Comparison of ENCODE assay signal across 11 mouse cellular contexts in the genomic region with DNA sequence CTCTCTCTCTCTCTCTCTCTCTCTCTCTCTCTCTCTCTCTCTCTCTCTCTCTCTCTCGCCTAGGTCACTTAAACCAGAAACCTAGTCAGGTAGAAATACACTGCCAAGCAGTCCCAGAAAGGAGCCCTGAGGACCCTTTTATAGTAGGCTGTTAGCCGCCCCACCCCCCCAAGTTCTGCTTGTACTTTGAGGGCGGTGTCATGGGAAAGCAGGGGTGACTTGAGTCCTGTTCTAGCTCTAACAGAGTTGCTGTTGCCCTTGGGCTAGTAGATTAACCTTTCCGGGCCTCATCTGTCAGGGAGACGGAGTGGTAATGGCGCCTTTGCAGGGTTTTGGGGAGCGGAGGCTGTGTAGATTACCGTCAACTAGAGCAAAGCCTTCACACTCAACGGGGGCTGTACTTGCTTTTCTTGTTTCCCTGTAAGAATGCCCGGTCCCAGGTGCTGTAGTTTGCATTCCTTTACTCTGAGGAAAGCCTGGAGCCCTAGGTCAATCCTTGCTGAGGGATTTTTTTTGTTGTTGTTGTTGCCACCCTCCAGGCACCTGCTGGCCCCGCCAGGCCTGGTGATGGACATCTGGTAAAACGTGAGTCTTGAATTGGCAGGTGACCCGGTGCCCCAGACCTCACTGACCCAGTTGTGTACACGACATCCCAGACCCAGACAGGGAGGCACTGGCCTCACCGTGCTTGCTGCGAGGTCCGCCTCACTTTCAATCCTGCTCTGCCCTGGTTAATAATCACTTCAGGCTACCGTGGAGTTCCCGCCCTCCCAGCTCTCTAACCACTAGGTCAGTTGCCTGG. TPM values are rescaled to one million over a fixed set of nuclear protein-coding genes. Genes with fewer than 3 reads are reported as not detected.
DNase-seq lines count a peak whose midpoint lies in the region; ATAC-seq and TF ChIP-seq lines count a peak whose summit lies in the region.
"Had no signal": no experiment of that assay in that cellular context is flagged by ENCODE, and none has a peak within 500 bp of the region (broad histone marks: within the 10 kb centered on the region; RNA-seq: fewer than 3 reads in every experiment).

No protein-coding gene starts in this region.

- DNase-seq in embryo, embryonic 10 days (ENCODE audit: low spot score) = peak; percentile 54
- DNase-seq in embryo, embryonic 11 days = no peak
- no peak for DNase-seq in midbrain, embryonic 10.5 days (ENCODE audit: low spot score)
- DNase-seq in kidney, postnatal 4 days = peak; percentile 71 to 84
- DNase-seq in stomach, postnatal 0 days (ENCODE audit: low spot score) = peak; percentile 75
- DNase-seq in T-cell, adult 2 months (ENCODE audit: low spot score) = no peak
- DNase-seq in testis, postnatal 14 days (ENCODE audit: low spot score) = no peak
- DNase-seq: adrenal gland, adult 2 months; right cerebral cortex, postnatal 25 days had no signal

- H3K4me1 ChIP-seq in midbrain, embryonic 10.5 days = peaks cover 90% of the 10 kb centered on the region
- peaks cover 16% of the 10 kb centered on the region for H3K4me1 ChIP-seq in midbrain, embryonic 15.5 days
- H3K4me1 ChIP-seq in stomach, postnatal 0 days (replicated peaks; ENCODE audit: control insufficient read depth, insufficient read depth) = peaks cover 32% of the 10 kb centered on the region

- H3K9me3 ChIP-seq in midbrain, embryonic 10.5 days (replicated peaks) = no peaks in the 10 kb centered on the region
- no peaks in the 10 kb centered on the region for H3K9me3 ChIP-seq in midbrain, embryonic 15.5 days
- H3K9me3 ChIP-seq in stomach, postnatal 0 days (ENCODE audit: control insufficient read depth, low read length) = no peaks in the 10 kb centered on the region
- H3K9me3 ChIP-seq: midbrain, embryonic 13.5 days had no signal

- H3K27ac ChIP-seq in midbrain, embryonic 10.5 days (replicated peaks) = peak overlapping the region; percentile 73
- no peak overlapping the region for H3K27ac ChIP-seq in midbrain, embryonic 15.5 days
- H3K27ac ChIP-seq in stomach, postnatal 0 days (replicated peaks) = peak overlapping the region; percentile 69
- H3K27ac ChIP-seq: midbrain, embryonic 13.5 days had no signal

- no peak overlapping the region; the same call in 1 of the 2 replicates for H3K4me3 ChIP-seq in midbrain, embryonic 10.5 days
- no peak overlapping the region for H3K4me3 ChIP-seq in midbrain, embryonic 15.5 days
- no peak overlapping the region for H3K4me3 ChIP-seq in stomach, postnatal 0 days (ENCODE audit: low read depth, low read length)
- H3K4me3 ChIP-seq: midbrain, embryonic 13.5 days had no signal

- WGBS in midbrain, embryonic 10.5 days = 14% methylated on average over 19 of the region's 19 CpGs
- 23% methylated on average over 19 of the region's 19 CpGs for WGBS in midbrain, embryonic 15.5 days
- 23% methylated on average over 19 of the region's 19 CpGs for WGBS in stomach, postnatal 0 days

- peaks cover 11% of the 10 kb centered on the region; the same call in 1 of the 2 replicates for H3K27me3 ChIP-seq in midbrain, embryonic 10.5 days (ENCODE audit: low read depth, poor library complexity, severe bottlenecking)
- no peaks in the 10 kb centered on the region for H3K27me3 ChIP-seq in midbrain, embryonic 15.5 days (replicated peaks)
- H3K27me3 ChIP-seq in stomach, postnatal 0 days (ENCODE audit: control insufficient read depth, insufficient read depth, low read length) = no peaks in the 10 kb centered on the region

- no peak for ATAC-seq in midbrain, embryonic 15.5 days (replicated peaks)
- peak; percentile 68 for ATAC-seq in stomach, postnatal 0 days (ENCODE audit: low FRiP score, low TSS enrichment)
- ATAC-seq: midbrain, embryonic 13.5 days had no signal

- H3K36me3 ChIP-seq in midbrain, embryonic 10.5 days = no peaks in the 10 kb centered on the region
- H3K36me3 ChIP-seq in midbrain, embryonic 15.5 days (replicated peaks) = no peaks in the 10 kb centered on the region
- no peaks in the 10 kb centered on the region for H3K36me3 ChIP-seq in stomach, postnatal 0 days (ENCODE audit: control insufficient read depth, insufficient read depth, low read length)
- H3K36me3 ChIP-seq: midbrain, embryonic 13.5 days had no signal

- TF ChIP-seq EP300 in stomach, postnatal 0 days (optimal IDR thresholded peaks at IDR 0.05) = no peak

- H3K4me2 ChIP-seq in midbrain, embryonic 15.5 days = no peak overlapping the region
- H3K4me2 ChIP-seq in stomach, postnatal 0 days (replicated peaks; ENCODE audit: low read depth) = no peak overlapping the region
- H3K4me2 ChIP-seq: midbrain, embryonic 13.5 days had no signal

- H3K9ac ChIP-seq in midbrain, embryonic 15.5 days = no peak overlapping the region
- H3K9ac ChIP-seq in stomach, postnatal 0 days (ENCODE audit: low read length) = no peak overlapping the region

- TF ChIP-seq CTCF in stomach, postnatal 0 days (IDR thresholded peaks at IDR 0.05; ENCODE audit: low read depth) = no peak

RNA-seq across cellular contexts. Expression of gene Hspg2, which starts 11.8 kb away (rescaled TPM):
- 11.6 and 15.3 TPM in 2 replicates for polyA plus RNA-seq in midbrain, embryonic 10.5 days (2016; fragmentation: Nextera tagmentation; extraction: Ambion mirVana)
- polyA plus RNA-seq in midbrain, embryonic 15.5 days (2015; fragmentation: Nextera tagmentation; extraction: Ambion mirVana) = 4.0 and 4.1 TPM in 2 replicates
- 16.0 and 18.8 TPM in 2 replicates for polyA plus RNA-seq in stomach, postnatal 0 days (2015; fragmentation: Nextera tagmentation; extraction: Ambion mirVana)

RNA-seq across cellular contexts. Expression of gene 1700013G24Rik, which starts 27.3 kb away (rescaled TPM):
- polyA plus RNA-seq in midbrain, embryonic 10.5 days (2016; fragmentation: Nextera tagmentation; extraction: Ambion mirVana) = not detected in 2 replicates
- polyA plus RNA-seq in midbrain, embryonic 15.5 days (2015; fragmentation: Nextera tagmentation; extraction: Ambion mirVana) = not detected in 2 replicates
- polyA plus RNA-seq in stomach, postnatal 0 days (2015; fragmentation: Nextera tagmentation; extraction: Ambion mirVana) = not detected in 2 replicates
- polyA plus RNA-seq: adrenal gland, adult 2 months; midbrain, embryonic 13.5 days had no signal

RNA-seq across cellular contexts. Expression of gene Cela3b, which starts 50.1 kb away (rescaled TPM):
- polyA plus RNA-seq in midbrain, embryonic 10.5 days (2016; fragmentation: Nextera tagmentation; extraction: Ambion mirVana) = not detected in 2 replicates
- polyA plus RNA-seq in midbrain, embryonic 15.5 days (2015; fragmentation: Nextera tagmentation; extraction: Ambion mirVana) = not detected in 2 replicates
- polyA plus RNA-seq in stomach, postnatal 0 days (2015; fragmentation: Nextera tagmentation; extraction: Ambion mirVana) = 4.1 and 4.8 TPM in 2 replicates
- polyA plus RNA-seq: midbrain, embryonic 13.5 days had no signal

Comparison
In these comparisons a context has a peak if more than half of its experiments do, and no peak if none do; other contexts are left out.
1. DNase-seq: peak in embryo, embryonic 10 days (single experiment), kidney, postnatal 4 days (2 of 2) and stomach, postnatal 0 days (single experiment); none in embryo, embryonic 11 days (single experiment), midbrain, embryonic 10.5 days (single experiment), T-cell, adult 2 months (single experiment) and testis, postnatal 14 days (single experiment).